Mouse (Mus musculus): ENCODE data around the gene Lhfpl4.

Gene Lhfpl4

DNA sequence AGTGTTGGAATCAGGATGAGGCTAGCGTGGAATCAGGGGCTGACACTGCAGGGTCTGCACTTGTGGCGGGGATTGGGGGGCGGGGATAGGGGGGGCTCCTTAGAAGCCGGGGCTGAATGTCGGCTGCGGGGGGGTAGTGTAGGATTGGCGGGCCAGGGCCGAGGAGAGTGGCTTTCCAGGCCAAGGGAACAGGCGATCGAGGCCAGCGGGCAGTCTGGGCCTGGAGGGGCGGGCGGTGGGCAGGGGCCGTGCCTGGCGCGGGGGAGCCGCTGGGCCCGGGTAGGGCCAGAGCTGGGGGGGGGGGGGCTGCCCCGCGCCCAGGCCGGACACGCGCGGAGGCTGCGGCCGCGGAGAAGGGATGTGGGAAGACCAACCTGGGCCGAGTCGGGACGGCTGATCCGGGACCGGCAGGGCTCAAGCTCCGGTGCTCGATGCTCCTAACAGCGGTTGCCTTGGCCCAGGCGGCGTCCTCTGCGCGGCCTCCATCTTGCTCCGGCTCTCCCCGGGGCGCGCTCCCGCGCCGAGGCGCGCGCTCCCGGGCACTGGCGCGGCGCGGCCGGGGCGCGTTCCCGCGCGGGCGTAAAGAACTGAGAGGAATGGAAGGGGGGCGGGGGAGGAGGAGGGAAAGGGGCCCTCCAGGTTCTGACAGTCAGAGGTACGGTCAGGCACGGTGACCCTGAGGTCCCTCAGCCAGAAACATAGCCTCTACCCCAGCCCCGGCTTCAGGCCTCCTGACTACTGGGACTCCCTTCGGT is at the start of gene Lhfpl4:
Lhfpl4 (minus strand) TSS at position 544 of the 755 bp plus-strand sequence.
- DNase-seq (ENCODE audit: low spot score) = no peak

- no peak for DNase-seq (ENCODE audit: low spot score)
Observed at GRCm38 (mm10) chr6:113242753-113243152, 47.6 kb upstream of the Lhfpl4 start.

GRCm38 (mm10) chr6:113238442-113238841 is 43.3 kb upstream of the Lhfpl4 start:
- DNase-seq (ENCODE audit: low spot score) = no peak

GRCm38 (mm10) chr6:113237542-113238270 is 42.5 kb upstream of the Lhfpl4 start, which contains the start of gene Mtmr14:
Gene Mtmr14 (plus strand): TSS chr6:113237843.
- DNase-seq (ENCODE audit: low spot score) = peak; percentile 97

DNA sequence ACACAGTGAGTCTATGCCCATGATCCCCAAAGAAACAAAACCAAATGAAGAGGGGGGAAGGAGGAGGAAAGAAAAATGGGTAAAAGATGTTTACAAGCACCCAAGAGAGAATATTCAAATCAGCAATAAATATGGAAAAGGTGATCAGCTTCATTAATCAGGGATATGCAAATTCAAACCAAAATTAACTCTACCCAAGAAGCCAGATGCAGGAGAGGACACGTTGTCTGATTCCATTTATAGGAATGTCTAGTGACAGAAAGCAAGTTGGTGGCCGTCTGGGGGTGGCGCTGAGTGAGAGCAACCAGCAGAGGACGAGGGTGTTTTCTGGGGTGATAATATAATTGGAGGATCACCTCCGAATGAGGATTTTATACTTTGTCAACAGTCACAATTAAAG is 40.0 kb upstream of the Lhfpl4 start:
- no peak for DNase-seq (ENCODE audit: low spot score)

DNA sequence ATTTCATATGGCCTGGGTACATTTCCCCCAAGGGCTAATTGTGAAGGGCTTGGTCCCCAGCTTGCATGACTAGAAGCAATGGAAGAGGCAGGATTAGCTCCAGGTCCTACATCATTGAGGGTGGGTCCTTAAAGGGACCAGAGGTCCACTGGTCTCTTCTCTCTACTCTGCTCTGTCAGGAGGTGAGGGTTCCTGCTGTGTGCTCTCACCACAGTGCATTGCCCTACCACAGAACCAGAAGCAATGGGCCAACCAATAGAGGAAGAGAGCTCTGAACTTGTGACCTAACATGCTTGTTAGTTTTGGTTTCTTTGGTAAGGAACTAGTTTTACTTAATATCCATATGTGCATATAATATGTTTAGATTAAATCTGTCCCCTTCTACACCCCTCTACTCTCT is 31.5 kb upstream of the Lhfpl4 start:
- DNase-seq (ENCODE audit: low spot score) = no peak

- no peak for DNase-seq (ENCODE audit: low spot score)
Observed at GRCm38 (mm10) chr6:113225798-113226197, 30.6 kb upstream of the Lhfpl4 start.

DNA sequence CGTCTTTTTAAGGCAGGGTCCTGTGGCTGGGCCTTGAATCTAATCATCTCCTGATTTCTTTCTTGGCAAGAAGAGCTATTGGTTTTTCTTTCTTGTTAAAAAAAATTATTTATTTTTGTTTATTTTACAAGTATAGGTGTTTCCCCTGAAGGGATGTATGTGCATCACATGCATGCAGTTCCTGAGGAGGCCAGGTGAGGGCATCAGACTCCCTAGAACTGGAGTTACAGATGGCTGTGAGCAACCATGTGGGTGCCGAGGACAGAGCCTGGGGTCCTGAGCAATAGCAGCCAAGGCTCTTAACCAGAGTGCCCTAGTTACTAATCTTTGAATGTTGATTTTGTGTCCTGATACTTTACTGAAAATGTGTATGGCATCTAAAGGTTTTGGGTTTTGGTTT is 21.1 kb upstream of the Lhfpl4 start:
- no peak for DNase-seq (ENCODE audit: low spot score)

DNA sequence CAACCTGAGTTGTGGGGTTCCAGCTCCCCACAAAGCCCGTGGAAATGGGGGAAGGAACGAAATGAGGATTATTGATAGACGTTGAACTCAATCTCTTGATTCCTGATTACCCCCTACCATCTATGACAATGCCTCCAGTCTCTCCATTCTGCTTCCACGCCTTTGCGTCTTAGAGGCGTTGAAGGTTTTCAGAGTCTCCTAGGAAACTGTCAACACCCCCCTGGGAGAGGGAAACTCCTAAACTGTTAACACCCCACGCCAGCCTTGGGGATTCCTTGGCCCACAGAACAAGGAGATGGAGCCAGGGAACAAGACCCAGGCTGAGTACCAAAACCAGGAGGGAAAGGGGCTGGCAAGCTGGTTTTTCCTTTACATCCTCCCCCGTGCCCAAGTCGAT is 410 bp upstream of the Lhfpl4 start:
- DNase-seq (ENCODE audit: low spot score) = no peak

DNA sequence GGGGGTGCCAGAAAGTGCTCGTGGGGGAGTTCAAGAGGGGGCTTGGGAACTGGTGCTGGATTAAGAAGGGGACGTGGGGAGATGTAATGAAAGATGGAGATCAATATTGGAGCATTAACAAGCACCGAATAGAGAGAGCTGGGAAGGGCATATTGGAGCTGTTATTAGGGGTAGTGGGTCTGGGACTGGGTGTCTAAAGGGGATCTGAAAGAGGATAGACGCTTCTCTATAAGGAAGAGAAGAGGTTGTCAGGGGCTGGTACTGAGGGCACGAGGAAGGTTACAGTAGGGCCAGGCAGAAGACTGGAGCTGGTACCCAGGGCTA is 705 bp downstream of the Lhfpl4 start:
- no peak for DNase-seq (ENCODE audit: low spot score)

DNA sequence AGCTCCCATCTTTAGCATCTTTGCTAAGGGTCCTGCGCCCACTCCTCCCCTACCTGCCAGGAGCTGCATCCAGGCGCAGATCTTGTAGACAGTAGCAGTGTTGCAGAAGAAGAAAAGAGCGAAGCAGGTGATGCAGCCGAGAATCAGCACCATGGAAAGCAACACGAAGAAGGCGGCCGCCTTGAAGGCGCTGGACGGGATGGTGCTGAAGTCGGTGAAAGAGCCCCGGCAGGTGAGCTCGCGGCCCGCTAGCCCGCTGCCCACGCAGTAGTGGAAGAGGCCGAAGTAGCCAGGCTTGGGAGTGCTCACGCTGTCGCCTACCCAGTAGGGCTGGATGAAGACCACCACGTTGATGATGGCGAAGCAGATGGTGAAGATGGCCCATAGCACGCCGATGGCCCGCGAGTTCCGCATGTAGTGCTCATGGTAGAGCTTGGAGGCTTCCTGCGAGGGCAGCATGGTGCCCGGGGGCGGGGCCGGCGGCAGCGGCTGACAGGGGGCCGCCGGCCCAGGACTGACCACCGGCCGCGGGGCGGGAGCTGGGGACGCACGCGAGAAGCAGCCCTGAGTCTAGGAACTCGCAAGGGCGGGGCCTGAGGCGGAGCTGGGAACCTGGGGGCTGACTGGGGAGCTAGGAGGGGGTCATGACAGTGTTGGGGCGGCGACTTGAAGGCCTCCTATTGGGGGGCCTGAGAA is 1.3 kb downstream of the Lhfpl4 start:
- peak; percentile 7 for DNase-seq (ENCODE audit: low spot score)

GRCm38 (mm10) chr6:113184866-113185525 is 10.2 kb downstream of the Lhfpl4 start:
- no peak for DNase-seq (ENCODE audit: low spot score)

DNA sequence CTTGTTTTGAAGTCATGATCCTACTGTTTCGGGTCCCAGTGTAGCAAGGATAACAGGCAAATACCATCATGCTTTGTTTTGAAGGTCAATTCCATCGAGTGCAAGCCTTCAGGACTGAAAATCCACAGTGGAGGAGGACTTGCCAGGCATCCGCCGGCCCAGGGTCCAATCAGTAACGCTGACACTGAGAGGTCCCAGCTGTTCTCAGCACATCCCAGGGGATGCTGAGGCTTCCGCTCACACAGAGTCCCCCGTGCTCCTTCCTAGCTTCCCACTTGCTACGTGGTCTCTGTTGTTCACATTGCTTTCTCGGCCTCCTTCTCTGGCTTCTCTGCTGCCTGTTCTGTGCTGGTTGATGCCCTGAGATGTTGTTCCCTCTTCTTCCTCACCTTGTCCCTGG is 11.0 kb downstream of the Lhfpl4 start:
- DNase-seq (ENCODE audit: low spot score) = no peak

DNA sequence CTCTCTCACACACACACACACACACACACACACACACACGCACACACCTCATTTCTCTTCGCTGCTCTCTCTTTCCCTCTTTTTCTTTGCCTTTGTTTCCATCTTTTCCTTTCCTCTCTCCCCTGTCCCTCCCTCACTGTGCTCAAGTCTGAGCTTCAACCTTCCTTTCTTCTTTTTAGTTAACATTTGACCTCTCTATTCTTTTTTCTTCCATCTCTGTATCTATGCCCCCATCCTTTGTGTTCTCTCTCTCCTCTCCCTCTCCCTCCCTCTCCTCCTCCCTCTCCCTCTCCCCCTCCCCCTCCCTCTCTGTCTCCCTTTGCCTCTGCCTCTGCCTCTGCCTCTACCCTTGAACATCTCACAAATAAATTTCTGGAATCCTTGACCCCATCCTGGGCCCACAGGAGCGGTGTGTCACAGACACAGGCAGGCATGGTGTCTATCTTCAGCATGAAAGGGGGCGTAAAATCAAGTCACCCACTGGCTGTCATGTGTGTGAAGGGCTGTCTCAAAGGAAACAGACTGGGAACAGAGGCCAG is 15.9 kb downstream of the Lhfpl4 start:
- no peak for DNase-seq (ENCODE audit: low spot score)

- DNase-seq (ENCODE audit: low spot score) = no peak
Observed at GRCm38 (mm10) chr6:113178286-113179194, 16.6 kb downstream of the Lhfpl4 start.

- no peak for DNase-seq (ENCODE audit: low spot score)
Observed at GRCm38 (mm10) chr6:113176613-113177012, 18.6 kb downstream of the Lhfpl4 start.

GRCm38 (mm10) chr6:113175469-113175868 is 19.7 kb downstream of the Lhfpl4 start:
- DNase-seq (ENCODE audit: low spot score) = no peak

DNA sequence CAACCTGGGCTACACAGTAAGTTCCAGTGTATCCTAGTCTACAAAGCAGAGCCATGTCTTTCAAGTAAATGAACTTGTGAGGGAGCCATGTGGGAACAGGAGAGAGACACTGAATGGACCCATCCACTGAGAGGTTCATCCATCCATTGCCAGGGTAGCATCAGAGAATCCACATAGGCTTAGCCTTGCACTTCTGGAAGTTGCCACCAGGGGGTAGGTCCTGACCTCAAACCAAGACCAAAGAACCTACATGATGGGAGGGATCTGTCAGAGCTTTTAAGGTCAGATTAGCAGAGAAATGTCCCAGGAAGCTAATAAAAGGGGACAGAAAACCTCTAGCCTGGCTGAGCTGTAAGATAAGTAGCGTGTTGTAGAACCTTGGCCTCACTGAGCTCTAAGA is 22.6 kb downstream of the Lhfpl4 start:
- DNase-seq (ENCODE audit: low spot score) = peak; percentile 66

DNA sequence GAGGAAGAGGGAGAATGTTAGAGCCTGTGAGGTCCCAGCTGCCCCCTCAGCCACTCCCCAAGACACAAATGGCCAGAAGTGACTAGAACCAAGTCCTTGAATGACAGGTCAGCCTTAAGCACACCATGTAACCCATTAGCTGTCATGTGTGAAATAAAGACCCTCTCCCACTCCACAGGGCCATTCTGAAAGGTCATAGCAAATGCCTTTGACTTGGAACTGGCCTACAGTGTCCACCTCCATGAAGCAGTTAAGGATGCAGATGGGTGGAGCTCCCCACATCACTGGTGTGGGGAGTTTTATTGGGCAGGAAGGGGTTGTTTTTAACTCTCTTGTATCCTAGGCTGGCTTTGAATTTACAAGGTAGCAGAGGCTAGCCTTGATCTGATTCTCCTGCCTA is 23.2 kb downstream of the Lhfpl4 start:
- no peak for DNase-seq (ENCODE audit: low spot score)

- DNase-seq (ENCODE audit: low spot score) = no peak
Observed at GRCm38 (mm10) chr6:113170651-113171050, 24.5 kb downstream of the Lhfpl4 start.

- no peak for DNase-seq (ENCODE audit: low spot score)
Observed at GRCm38 (mm10) chr6:113169852-113170251, 25.3 kb downstream of the Lhfpl4 start.
